Mouse (Mus musculus) lung, adult 2 months (tissue): ENCODE measurements around the gene Paqr9.
A peak's percentile ranks its signal among the peaks of the same experiment; 100 is the strongest.

Source experiments
- CTCF ChIP-seq: fragments of 200-500 bp; IDR thresholded peaks from 2 replicates; pipeline ENCODE4 v1.5.1; 2011; ENCODE audit warnings: mild to moderate bottlenecking, low read length, control low read depth; ENCODE audit not compliant: insufficient read depth
- POLR2A ChIP-seq: fragments of 200-500 bp; IDR thresholded peaks from 2 replicates; pipeline ENCODE4 v1.6.1; 2011; ENCODE audit warnings: low read depth, mild to moderate bottlenecking, control low read depth, low read length, borderline replicate concordance; ENCODE audit errors: extremely low read depth

DNA sequence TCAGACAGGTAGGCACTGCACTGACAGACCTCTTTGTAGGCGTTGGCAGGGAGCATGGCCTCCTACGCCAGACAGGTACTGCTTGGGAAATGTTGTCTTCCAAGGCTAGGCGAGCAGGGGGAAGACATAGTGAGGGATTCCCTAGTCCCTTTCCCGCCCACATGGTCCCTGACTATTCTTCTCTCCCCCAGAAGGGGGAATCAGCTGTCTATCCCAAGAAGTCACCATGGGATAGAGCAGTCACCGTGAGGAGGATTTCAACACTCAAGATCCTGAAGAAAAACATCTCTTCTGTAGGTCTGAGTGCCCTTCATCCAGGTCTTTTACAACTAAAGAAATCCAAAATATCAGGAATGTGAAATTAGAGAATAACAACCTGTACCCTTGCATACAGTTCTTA lies 47.7 kb downstream of the Paqr9 start:
- TF ChIP-seq CTCF (0 out of 2 replicates have a peak, but pooled peaks have one; percentile 6), POLR2A (no peak)
